Mouse (Mus musculus) hindbrain, embryonic 16.5 days (tissue): Measurements from ENCODE around the gene Myo1g. TPM values are rescaled to one million over a fixed set of nuclear protein-coding genes. Genes with fewer than 3 reads are reported as not detected.

Source experiments
- ATAC-seq: fragments of 200-750 bp; cut with Nextera tagmentation; 2 replicates; pipeline ENCODE4 v1.8.0; 2017; ENCODE audit warnings: moderate TSS enrichment, moderate library complexity
- H3K27ac ChIP-seq: fragments of 300-500 bp; sonication (generic); 2 replicates; pipeline ENCODE4 v1.5.1; 2014; ENCODE audit warnings: low read depth, mild to moderate bottlenecking, control low read depth, low read length, moderate library complexity
- H3K27me3 ChIP-seq: fragments of 300-500 bp; sonication (generic); replicated peaks from 2 replicates; pipeline ENCODE4 v1.6.1; 2014; ENCODE audit warnings: low read length; ENCODE audit not compliant: control insufficient read depth, insufficient read depth
- H3K36me3 ChIP-seq: fragments of 300-500 bp; sonication (generic); 2 replicates; pipeline ENCODE4 v1.6.1; 2014; ENCODE audit warnings: mild to moderate bottlenecking, low read length, moderate library complexity, mixed read lengths; ENCODE audit not compliant: control insufficient read depth, insufficient read depth
- H3K4me1 ChIP-seq: fragments of 300-500 bp; sonication (generic); 2 replicates; pipeline ENCODE4 v1.6.1; 2014; ENCODE audit warnings: low read depth, low read length; ENCODE audit not compliant: control insufficient read depth, insufficient read depth
- H3K4me2 ChIP-seq: fragments of 300-500 bp; sonication (generic); 2 replicates; pipeline ENCODE4 v1.6.1; 2014; ENCODE audit warnings: mild to moderate bottlenecking, low read length, control low read depth, moderate library complexity
- H3K4me3 ChIP-seq: fragments of 300-500 bp; sonication (generic); 2 replicates; pipeline ENCODE4 v1.5.1; 2014; ENCODE audit warnings: mild to moderate bottlenecking, low read length, control low read depth, moderate library complexity
- H3K9ac ChIP-seq: fragments of 300-500 bp; sonication (generic); 2 replicates; pipeline ENCODE4 v1.6.1; 2014; ENCODE audit warnings: low read depth, mild to moderate bottlenecking, control low read depth, low read length, moderate library complexity
- H3K9me3 ChIP-seq: fragments of 300-500 bp; sonication (generic); 2 replicates; pipeline ENCODE4 v1.6.1; 2014; ENCODE audit warnings: mild to moderate bottlenecking, low read length, moderate library complexity; ENCODE audit not compliant: control insufficient read depth
- WGBS: fragments of 180-500 bp; shearing (Covaris S2); extraction: QIAGEN DNeasy Blood & Tissue Kit; methylation state at CpG from one replicate; pipeline ENCODE4 v1.1.7; 2014; 5-methylcytosine and 5-hydroxymethylcytosine counted together
- polyA plus RNA-seq: library from polyadenylated mRNA; unstranded; fragments of >200 nt; fragmentation: Nextera tagmentation; extraction: Ambion mirVana; gene quantifications from 2 replicates; pipeline ENCODE4 v1.2.1, GENCODE M21; 2015

The Myo1g gene
- polyA plus RNA-seq, 1 experiment from 2014 or later, result 0.35 TPM

DNA sequence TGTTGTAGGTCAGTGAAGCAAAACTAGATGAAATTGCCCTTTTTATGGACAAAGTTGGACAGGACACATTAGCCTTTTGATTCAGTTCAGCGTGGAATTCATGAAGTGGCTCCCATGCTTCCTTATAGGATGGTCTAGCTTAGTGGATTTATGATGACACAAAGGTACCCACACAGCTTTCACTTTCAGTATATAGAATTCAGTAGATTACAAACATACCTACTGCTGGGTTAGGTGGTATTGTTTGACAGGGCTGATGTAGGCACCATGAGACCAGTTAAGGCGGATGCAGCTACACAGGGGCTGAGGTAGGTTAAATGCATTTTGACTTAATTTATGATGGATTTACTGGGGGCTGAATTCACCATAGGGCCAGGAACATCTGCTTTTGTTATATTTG is 39.2 kb upstream of the Myo1g start:
- Histone ChIP-seq H3K4me2 (no peak overlapping the region), H3K27ac (no peak overlapping the region), H3K27me3 (no peaks in the 10 kb centered on the region), H3K9me3 (no peaks in the 10 kb centered on the region), H3K4me3 (no peak overlapping the region), H3K4me1 (no peaks in the 10 kb centered on the region), H3K36me3 (peaks cover 2% of the 10 kb centered on the region; the same call in 1 of the 2 replicates), H3K9ac (no peak overlapping the region)
- 88% methylated on average over 2 of the region's 2 CpGs for WGBS
- no peak for ATAC-seq

DNA sequence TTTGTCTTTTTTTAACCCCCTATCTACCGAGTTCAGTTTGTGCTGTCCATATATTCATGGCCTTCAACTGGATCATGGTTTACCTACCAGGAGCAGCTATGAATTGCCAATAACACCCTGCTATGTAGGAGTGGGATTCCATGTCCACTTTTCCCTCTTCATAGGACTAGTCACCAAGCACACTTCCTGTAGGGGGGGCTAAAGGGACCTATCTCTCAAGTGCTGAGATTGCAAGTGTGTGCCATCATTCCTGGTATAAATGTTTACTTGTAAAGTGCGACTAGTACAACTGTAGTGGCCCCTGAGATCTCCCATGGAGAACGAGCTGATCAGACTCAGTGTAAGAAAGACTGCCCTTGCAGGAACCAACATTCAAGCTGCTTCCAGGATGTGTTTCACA is 37.5 kb upstream of the Myo1g start:
- no peak for ATAC-seq
- H3K27ac ChIP-seq, result no peak overlapping the region
- no peaks in the 10 kb centered on the region for H3K4me1 ChIP-seq
- H3K4me3 ChIP-seq, result no peak overlapping the region
- no peak overlapping the region for H3K4me2 ChIP-seq
- H3K36me3 ChIP-seq, result peaks cover 2% of the 10 kb centered on the region; the same call in 1 of the 2 replicates
- 89% methylated on average over 3 of the region's 3 CpGs for WGBS
- H3K9me3 ChIP-seq, result no peaks in the 10 kb centered on the region
- H3K9ac ChIP-seq, result no peak overlapping the region
- no peaks in the 10 kb centered on the region for H3K27me3 ChIP-seq

DNA sequence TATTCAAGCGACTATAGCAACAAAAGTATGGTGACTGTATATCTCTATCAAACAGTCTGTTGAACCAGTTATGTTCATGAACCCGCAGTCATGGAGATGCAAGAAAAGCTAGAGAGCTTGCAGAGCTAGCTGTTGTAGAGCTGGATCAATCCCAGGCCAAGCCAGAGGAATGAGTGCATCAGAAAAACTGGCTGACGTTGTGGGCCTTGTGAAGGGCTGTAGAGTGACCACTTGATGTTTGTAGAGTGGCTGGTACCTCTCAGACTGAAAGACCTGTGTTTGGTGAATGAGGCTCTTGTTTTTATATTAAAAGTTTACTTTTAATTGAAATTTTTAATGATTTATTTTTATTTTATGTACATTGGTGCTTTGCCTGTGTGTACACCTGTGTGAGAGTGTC is 29.4 kb upstream of the Myo1g start:
- H3K4me3 ChIP-seq, result no peak overlapping the region
- no peak overlapping the region for H3K9ac ChIP-seq
- no peak overlapping the region for H3K27ac ChIP-seq
- no peaks in the 10 kb centered on the region for H3K36me3 ChIP-seq
- no peaks in the 10 kb centered on the region for H3K9me3 ChIP-seq
- no peak overlapping the region for H3K4me2 ChIP-seq
- H3K27me3 ChIP-seq, result no peaks in the 10 kb centered on the region
- H3K4me1 ChIP-seq, result peaks cover 12% of the 10 kb centered on the region
- WGBS, result 94% methylated on average over 3 of the region's 3 CpGs
- no peak for ATAC-seq

DNA sequence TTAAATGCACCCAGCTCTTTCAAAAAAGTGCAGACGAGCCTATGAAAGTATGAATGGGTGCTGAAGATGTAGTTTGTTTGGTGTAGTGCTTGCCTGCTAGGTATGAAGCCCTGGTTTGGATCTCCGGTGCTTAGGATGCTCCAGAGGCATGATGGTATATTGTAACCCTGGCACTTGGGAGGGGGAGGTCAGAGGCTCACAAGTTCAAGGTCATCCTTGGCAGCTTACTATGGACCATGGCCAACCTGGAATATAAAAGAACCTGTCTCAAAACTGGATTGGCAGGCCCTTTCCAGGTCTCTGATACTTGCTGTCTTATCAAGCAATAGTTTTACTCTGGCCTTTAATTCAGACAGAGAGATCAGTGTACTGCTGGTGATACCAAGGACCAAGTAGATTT is 29.0 kb upstream of the Myo1g start:
- peaks cover 12% of the 10 kb centered on the region for H3K4me1 ChIP-seq
- H3K9ac ChIP-seq, result no peak overlapping the region
- H3K9me3 ChIP-seq, result no peaks in the 10 kb centered on the region
- no peaks in the 10 kb centered on the region for H3K36me3 ChIP-seq
- WGBS, result 87% methylated on average over 2 of the region's 2 CpGs
- no peak overlapping the region for H3K4me2 ChIP-seq
- no peak overlapping the region for H3K4me3 ChIP-seq
- ATAC-seq, result no peak
- H3K27me3 ChIP-seq, result no peaks in the 10 kb centered on the region
- no peak overlapping the region for H3K27ac ChIP-seq

DNA sequence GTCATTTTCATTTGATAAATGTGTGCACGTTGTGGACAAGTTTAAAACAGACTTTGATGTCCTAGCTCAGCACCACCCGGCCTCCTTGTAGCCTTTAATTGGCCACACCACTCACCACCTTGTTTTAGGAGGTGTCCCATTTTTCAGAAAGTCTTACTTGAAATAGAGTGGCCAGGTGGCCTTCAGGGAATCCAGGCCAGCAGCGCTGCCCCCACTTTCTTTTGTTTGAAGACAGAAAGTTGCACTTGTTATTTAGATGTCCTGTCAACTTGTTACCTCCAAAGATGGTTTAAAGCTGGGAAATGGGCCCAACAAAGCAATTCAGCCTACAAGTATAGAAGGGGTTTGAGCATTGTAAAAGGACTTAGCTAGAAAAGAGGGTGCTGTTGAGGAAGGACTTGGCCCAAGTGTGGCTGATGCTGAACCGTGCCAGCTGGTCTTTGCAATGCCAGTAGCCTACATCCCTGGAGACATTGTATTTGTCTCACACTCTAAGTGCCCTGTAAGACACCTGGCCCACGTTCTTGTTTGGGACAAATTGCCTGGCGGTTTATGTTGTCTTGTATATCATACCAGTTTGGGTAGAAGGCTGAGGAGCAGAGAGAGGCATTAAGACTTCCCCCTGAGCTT is 27.0 kb upstream of the Myo1g start:
- Histone ChIP-seq H3K27me3 (no peaks in the 10 kb centered on the region), H3K9ac (peak overlapping the region; percentile 91), H3K4me3 (peak overlapping the region; percentile 88), H3K36me3 (no peaks in the 10 kb centered on the region), H3K27ac (peak overlapping the region; percentile 96), H3K4me2 (peak overlapping the region; percentile 60), H3K4me1 (peaks cover 12% of the 10 kb centered on the region), H3K9me3 (no peaks in the 10 kb centered on the region)
- WGBS, result 21% methylated on average over 6 of the region's 6 CpGs
- no peak for ATAC-seq

DNA sequence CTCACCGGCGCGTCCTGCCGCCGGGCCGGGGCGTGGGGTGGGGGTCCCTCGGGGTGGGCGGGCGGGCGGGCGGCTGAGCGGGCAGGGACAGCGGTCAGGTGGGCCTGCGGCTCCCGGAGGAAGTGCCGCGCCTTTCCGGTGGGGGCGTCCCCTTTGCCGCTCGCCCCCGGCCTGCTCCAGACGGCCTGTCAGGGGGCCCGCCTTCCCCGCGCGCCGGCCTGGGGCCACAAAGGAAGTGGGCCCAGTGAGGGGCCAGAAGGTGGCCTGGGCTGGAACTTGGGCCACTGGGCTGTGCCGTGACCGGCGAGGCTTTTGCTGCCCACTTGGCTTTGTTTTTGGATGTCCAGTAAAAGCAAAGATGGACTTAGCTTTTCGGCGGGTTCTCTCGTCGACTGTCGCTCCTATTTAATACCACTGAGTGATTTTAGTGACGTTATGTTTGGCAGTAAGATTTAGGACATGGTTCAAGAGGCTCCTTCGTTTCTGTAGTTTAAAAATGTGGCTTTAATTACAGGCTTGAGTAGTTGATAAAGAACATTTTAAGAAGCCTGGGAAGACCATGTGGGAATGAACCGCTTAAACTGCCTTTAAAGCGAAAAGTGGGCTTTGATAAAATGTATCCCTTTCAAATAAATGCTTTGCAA is 26.4 kb upstream of the Myo1g start:
- no peaks in the 10 kb centered on the region for H3K36me3 ChIP-seq
- H3K9ac ChIP-seq, result peak overlapping the region; percentile 91
- WGBS, result 2% methylated on average over 21 of the region's 41 CpGs
- ATAC-seq, result peak; percentile 49
- H3K4me2 ChIP-seq, result peak overlapping the region; percentile 60
- peak overlapping the region; percentile 96 for H3K27ac ChIP-seq
- H3K27me3 ChIP-seq, result no peaks in the 10 kb centered on the region
- peak overlapping the region; percentile 88 for H3K4me3 ChIP-seq
- H3K9me3 ChIP-seq, result no peaks in the 10 kb centered on the region
- peaks cover 12% of the 10 kb centered on the region for H3K4me1 ChIP-seq

DNA sequence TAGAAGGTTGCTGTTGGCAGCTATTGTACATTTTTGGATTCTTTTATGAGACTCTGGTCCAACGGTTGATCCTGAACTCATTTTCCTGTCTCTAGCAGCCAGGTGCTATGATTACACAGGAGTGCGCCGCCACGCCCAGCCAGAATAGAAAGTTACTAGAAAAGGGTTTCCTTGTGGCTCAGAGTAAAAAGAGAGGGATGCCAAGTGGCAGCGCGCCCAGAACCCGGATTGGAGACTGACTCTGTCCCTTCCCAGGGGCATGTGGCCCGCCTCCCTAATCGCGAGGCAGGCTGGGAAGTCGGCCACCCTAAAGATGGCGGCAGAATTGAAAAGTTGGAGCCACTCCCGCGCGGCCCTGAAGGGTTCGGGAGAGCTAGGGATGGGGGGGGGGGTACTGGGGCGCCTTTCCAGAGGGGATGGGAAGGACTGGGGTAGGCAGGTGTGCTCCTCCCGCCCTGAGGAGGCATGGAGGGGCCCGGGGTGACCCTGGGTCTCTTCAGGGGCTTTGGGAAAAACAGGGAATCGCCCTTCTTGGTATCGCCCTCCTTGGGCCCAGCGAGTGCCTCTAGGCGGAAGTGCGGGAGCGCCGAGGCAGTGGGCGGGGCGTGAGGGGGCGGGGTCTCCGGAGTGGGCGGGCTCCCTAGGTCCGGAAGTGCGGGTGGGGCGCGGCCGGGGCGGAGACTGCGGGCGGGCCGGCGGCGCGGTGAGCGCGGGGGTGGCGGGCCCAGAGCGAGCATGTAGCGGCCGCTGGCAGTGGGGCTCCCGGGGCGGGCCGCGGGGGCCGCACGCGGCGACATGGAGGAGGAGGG is 25.6 kb upstream of the Myo1g start, which contains the start of gene Ccm2:
Gene Ccm2, plus strand, starts transcription at position 683 of the 809 bp plus-strand sequence.
- Histone ChIP-seq H3K36me3 (no peaks in the 10 kb centered on the region), H3K4me2 (peak within 1 kb of the TSS; percentile 60), H3K4me3 (peak within 1 kb of the TSS; percentile 88), H3K9me3 (no peaks in the 10 kb centered on the region), H3K27ac (peak within 1 kb of the TSS; percentile 96), H3K9ac (peak within 1 kb of the TSS; percentile 91), H3K27me3 (no peaks in the 10 kb centered on the region), H3K4me1 (peaks cover 12% of the 10 kb centered on the region)
- 1% methylated on average over 37 of the region's 57 CpGs for WGBS
- peak; percentile 97 for ATAC-seq

DNA sequence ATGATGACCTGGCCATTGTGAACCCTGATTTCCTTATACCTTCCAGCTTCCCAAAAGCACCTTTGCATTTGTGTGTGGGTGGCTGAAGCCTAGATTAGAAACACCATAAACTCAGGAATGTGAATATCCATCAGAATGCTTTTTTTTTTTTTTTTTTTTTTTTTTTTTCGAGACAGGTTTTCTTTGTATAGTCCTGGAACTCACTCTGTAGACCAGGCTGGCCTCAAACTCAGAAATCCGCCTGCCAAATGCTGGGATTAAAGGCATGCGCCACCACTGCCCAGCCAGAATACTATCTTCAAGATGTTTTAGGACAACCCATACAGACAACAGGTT is 25.1 kb upstream of the Myo1g start:
- Histone ChIP-seq H3K4me1 (peaks cover 12% of the 10 kb centered on the region), H3K4me2 (peak overlapping the region; percentile 60), H3K27me3 (no peaks in the 10 kb centered on the region), H3K4me3 (peak overlapping the region; percentile 88), H3K9me3 (no peaks in the 10 kb centered on the region), H3K9ac (no peak overlapping the region), H3K36me3 (no peaks in the 10 kb centered on the region), H3K27ac (peak overlapping the region; percentile 96)
- ATAC-seq, result no peak
- WGBS, result 31% methylated on average over 3 of the region's 3 CpGs

DNA sequence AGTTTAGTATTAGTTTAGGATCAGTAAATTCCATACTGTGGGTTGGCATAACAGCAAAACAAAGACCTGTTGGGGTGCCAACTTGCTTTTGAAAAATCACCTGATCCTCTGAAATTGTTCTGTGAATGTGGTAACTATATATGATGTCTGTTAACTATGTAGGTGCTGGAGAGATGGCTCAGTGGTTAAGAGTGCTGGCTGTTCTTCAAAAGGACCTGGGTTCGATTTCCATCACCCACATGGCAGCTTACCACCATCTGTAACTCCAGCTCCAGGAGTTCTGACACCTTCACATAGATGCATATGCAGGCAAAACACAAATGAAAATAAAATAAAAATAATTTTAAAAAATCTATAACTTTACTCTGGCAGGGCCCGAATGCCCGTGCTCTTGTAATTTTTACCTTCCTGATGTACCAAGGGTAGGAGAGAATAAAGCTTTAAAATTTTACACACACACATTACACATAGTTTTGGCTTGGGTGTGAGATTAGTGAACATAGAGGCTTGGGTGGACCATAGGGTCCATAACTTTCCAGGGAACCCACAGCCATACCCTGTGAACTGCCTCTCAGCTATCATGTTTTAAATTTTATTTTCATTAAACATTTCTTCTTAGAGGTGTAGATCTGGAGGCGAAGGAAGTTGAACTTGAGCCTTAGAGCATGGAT is 24.6 kb upstream of the Myo1g start:
- H3K27ac ChIP-seq, result no peak overlapping the region

More for the DNA sequence above, 24.6 kb upstream of the Myo1g start:
- Histone ChIP-seq H3K27me3 (no peaks in the 10 kb centered on the region), H3K9me3 (no peaks in the 10 kb centered on the region), H3K4me1 (peaks cover 12% of the 10 kb centered on the region), H3K36me3 (no peaks in the 10 kb centered on the region), H3K4me3 (peak overlapping the region; percentile 88; the same call in 1 of the 2 replicates), H3K9ac (no peak overlapping the region), H3K4me2 (no peak overlapping the region; the same call in 1 of the 2 replicates)
- no peak for ATAC-seq
- 93% methylated on average over 4 of the region's 4 CpGs for WGBS
